Mouse (Mus musculus) adrenal gland, postnatal 14 days (tissue): ENCODE data around the gene Tysnd1. TPM values are rescaled to one million over a fixed set of nuclear protein-coding genes. Genes with fewer than 3 reads are reported as not detected.
A peak's percentile ranks its signal among the peaks of the same experiment; 100 is the strongest.

ENCODE experiments used
- DNase-seq: peaks from one replicate; pipeline ENCODE4 v3.0.0; 2021; ENCODE audit warnings: mixed read lengths
- total RNA-seq: library from RNA; stranded (reverse); gene quantifications from 2 replicates; pipeline ENCODE4 v1.2.3, GENCODE M21; 2021

Gene Tysnd1
- total RNA-seq, 1 experiment from 2014 or later: 94.3 TPM

DNA sequence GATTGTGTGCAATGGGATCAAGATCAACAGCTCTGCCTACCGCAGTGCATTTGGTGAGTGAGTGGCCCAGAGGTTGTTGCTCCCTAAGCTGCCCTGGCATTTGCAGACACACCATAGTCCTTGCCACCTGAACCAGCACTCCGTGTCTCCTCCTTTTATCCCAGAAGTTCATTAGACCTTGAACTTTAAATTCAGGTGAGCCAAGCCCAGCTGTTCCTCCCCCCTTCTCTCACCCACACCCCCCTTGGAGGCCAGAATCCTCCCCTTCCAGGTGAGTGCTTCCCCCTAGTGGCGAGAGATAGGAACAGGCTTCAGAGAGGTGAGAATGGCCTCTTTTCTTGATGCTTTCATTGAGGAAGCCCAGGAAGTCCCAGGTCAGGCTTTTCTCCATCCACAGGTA is 39.1 kb downstream of the Tysnd1 start:
- peak; percentile 78 for DNase-seq

DNA sequence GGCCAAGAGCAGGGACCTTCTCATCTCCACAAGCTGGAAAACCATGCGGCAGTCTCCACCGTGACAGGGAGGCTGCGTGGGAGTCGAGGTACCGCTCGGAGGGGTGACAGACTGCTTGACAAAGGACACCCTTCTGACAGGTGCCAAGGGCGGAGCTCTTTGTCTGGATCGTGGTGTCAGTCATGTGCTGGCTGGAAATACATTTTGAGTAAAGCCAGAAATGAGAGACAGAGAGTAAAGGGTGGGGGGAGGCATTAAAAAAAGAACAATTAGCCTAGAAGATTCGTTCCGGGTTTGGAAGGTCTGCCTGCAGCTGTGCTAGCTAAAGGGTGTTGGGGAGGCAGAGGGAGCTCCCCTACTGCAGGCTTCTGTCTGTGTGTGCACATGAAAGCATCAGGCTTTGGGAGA is 41.4 kb downstream of the Tysnd1 start:
- no peak for DNase-seq

DNA sequence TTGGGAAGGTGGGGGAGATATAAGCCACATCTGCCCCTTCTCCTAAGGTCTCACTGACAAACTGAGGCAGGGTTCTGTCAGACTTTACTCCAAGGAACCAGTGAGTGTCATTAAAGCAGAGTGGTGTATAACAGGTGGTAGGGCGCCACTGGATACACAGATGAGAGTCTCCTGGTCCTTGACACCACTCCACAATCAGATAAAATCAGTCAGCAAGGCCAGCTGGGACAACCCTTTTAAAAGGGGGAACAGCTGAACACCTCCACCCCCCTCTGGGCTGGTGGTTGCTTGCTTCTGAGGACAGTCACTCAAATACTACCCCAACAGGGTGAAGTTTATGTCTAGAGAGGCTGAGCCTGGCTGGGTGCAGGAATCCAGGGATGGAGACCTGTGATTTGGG is 42.2 kb downstream of the Tysnd1 start:
- DNase-seq: no peak

DNA sequence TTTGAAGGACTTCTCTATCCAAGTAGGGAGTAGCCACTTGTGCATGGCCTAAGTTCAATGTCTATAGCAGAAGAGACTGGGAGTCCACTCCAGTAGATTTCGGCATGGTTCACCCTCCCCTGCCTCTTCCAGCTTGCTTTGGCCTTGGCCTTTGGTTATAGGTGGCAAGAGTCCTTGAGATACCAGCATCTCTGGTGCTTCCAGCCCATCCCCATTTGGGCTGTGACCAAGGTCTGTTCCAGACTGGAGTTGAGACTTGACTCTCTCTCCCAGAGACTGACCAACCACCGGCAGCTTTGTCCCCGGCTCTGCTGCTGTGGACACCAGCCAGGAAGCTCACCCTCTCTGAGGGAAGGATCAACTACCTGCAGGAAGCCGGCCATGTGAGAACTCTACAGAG is 42.8 kb downstream of the Tysnd1 start:
- peak; percentile 72 for DNase-seq

DNA sequence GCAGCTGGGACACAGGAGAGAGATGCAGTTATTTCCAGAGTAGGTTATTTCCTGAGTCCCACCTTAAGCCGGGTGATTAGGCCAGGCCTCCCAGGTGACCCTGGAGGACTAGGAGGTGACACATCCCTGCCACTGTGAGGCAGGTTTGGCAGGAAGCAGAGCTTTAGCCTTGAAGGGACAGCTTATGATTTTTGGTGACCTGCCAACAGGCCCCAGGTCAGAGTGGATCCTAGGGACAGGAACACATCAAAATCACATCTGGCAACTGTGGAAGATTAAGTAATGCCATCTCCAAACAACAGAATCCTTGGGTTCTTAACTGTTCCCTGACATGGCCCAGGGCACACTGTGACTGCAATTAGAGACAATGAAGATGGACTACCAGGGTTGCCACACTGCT is 46.0 kb downstream of the Tysnd1 start:
- peak; percentile 83 for DNase-seq

DNA sequence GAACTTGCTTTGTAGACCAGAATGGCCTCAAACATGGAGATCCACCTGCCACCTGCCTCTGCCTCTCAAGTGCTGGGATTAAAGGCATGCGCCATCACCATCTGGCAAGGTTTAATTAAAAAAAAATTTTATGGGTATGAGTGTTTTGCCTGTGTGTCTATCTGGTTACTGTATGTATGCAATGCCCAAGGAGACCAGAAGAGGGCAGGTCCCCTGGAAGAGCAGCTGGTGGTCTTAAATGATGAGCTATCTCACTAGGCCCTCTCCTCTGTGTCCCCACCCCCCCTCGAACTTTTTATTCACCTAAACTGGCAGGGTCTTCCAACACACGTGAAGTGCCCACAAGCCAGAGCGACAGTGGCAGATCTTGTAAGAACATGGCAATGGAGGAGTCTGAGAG is 46.6 kb downstream of the Tysnd1 start:
- no peak for DNase-seq

DNA sequence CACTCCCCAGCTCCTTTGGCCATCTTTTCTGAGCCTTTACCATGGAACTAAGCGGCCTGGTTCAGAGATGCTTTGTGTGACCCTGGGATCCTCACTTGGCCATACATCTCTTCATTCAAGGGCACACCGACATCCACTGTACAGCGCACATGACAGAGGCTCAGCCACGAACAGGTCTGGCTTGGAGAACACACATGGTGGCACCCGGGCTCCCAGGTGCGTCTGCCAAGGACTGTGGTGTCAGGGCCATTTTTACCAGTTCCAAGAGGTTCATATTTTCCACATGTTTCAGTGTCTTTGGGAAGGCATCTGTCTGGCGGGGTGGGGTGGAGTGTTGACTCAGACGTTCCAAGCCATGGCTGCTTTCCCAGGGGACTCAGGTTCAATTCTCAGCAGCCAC is 47.0 kb downstream of the Tysnd1 start:
- peak; percentile 47 for DNase-seq

DNA sequence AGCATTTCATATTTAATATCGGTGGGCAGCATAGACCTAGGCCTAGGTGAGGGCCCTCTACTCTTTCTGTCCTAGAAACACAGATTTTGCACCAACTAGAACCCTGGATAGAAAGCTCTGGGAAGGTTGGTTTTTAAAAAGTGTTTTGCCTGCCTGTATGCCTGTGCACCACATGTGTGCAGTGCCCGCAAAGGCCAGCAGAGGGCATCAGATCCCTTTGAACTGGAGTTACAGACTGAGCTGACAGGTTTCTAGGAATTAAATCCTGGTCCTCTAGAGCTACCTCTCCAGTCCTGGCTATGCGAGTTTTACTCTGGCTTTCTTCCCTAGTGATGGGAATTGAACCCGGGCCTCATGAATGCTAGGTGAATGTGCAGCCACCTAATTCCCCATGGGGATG is 49.8 kb downstream of the Tysnd1 start:
- DNase-seq: peak; percentile 78

DNA sequence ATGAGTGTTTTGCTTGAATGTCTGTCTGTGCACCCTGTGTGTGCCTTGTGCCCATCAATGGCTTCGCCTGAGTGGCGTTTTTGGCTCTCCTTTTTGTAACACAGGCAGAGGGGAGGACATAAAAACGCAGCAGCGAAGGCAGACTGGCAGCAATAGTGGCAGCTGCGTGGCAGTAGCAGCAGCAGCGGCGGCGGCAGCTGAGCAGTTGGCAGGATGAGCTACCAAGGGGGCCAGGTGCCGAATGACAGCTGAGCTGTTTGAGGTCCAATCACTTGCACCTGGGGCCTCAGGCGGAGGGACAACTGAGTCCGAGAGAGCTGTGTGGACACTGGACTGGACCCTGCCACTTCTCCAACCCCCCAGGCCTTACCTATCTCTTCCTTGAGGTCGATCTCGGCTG is 52.0 kb downstream of the Tysnd1 start:
- DNase-seq: no peak

DNA sequence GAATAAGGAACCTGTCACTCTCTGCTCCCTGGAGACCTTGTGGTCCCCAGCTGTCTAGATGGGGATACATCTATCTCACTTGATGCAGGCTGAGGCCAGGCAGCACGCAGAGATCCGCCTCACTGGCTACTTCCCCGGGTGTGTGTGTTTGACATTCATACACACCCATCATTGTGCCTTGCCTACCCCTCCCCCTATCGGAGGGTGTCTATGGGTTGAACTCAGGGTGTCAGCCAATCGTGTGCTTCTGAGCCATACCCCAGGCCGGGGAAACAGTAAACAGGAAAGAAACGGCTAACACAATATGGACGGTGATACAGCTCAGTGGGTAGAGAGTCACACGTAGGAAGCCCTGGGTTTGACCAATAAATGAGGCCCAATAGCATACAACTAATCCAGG is 54.7 kb downstream of the Tysnd1 start:
- no peak for DNase-seq

DNA sequence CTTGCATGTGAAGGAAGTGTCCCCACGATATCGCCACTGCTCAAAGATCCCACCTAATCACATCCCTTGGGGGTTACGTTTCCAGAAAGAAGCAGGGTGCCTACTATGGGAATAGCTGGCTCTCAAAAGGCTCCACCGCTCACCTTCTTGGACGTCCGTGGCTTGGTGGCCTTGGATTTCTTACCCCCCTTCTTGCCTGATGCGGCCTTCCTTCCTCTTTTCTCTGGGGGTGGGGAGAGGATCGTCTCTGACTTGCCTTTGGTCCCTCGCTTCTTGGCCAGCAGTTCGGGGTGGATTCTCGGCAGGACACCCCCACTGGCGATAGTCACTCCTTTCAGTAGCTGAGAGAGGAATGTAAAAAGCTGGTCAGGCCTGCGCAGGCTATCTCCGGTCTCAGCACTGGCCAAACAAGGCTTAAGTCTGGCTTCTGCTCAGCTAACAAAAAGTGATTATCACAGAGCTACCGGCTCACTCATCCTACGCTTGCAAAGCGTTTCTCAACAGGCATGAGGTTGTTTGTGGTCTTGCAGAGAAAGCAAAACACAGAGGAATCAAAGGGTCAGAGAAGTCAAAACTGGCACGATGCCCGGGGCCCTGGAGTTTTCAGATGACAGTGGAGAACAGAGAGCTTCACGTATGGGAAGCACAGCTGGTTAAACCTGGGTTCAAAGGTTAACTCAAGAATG is 56.4 kb downstream of the Tysnd1 start:
- DNase-seq: peak; percentile 69

Other genes starting within 250 kb of the Tysnd1 start
- 109 and 114 TPM in 2 replicates for gene Eif4ebp2, start 242.9 kb upstream of the Tysnd1 start, total RNA-seq
- gene Lrrc20, start 219.7 kb upstream of the Tysnd1 start, total RNA-seq: 11.7 and 15.5 TPM in 2 replicates
- 0.34 and 0.59 TPM in 2 replicates for gene Npffr1, start 100.0 kb upstream of the Tysnd1 start, total RNA-seq
- 169 and 183 TPM in 2 replicates for gene Ppa1, start 47.0 kb upstream of the Tysnd1 start, total RNA-seq
- gene Sar1a, start 15.2 kb upstream of the Tysnd1 start, total RNA-seq: 167 and 170 TPM in 2 replicates
- 325 and 370 TPM in 2 replicates for gene Aifm2, start 19.7 kb downstream of the Tysnd1 start, total RNA-seq
- 12.9 and 13.7 TPM in 2 replicates for gene H2afy2, start 88.6 kb downstream of the Tysnd1 start, total RNA-seq